Mouse (Mus musculus) frontal cortex, postnatal 36 days (tissue): ENCODE results near the gene Necap2.
A peak's percentile ranks its signal among the peaks of the same experiment; 100 is the strongest.

Source experiments
- DNase-seq, 2 experiments: peaks; one replicate each; pipeline ENCODE4 v3.0.0; 2022; ENCODE audit warnings: low spot score in 2 of 2

Gene Necap2

GRCm38 (mm10) chr4:141073661-141074060, 4.5 kb downstream of the Necap2 start:
- DNase-seq: peak; percentile 73 to 86

GRCm38 (mm10) chr4:141072502-141072901, 5.7 kb downstream of the Necap2 start:
- DNase-seq: no peak

- DNase-seq: no peak
Observed at GRCm38 (mm10) chr4:141069731-141070130, 8.4 kb downstream of the Necap2 start.

DNA sequence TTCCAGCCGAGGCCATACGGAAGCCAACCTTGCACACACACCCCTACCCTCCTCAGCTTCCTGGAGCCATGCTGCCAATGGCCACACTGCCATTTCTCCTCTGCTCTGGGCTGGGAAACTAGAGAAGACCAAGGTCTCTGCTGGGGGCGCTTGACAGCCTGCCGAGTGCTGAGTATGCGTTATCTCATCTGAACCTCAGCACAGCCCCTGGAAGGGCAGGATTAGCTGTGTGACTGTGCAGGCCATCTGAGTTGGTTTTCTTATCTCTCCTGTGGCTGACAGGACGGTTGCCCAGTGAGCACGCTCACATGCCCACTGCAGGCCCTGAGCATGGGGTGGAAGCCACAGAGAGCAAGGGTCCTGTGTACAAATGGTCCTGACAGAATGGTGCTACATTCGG, 9.5 kb downstream of the Necap2 start:
- DNase-seq: no peak

GRCm38 (mm10) chr4:141067516-141068046, 10.6 kb downstream of the Necap2 start:
- no peak for DNase-seq

- DNase-seq: no peak
Observed at GRCm38 (mm10) chr4:141066709-141067515, 11.2 kb downstream of the Necap2 start.

GRCm38 (mm10) chr4:141065123-141065522, 13.0 kb downstream of the Necap2 start:
- peak in 1 of 2 experiments; percentile 88 for DNase-seq

GRCm38 (mm10) chr4:141064104-141064659, 14.0 kb downstream of the Necap2 start:
- no peak for DNase-seq

DNA sequence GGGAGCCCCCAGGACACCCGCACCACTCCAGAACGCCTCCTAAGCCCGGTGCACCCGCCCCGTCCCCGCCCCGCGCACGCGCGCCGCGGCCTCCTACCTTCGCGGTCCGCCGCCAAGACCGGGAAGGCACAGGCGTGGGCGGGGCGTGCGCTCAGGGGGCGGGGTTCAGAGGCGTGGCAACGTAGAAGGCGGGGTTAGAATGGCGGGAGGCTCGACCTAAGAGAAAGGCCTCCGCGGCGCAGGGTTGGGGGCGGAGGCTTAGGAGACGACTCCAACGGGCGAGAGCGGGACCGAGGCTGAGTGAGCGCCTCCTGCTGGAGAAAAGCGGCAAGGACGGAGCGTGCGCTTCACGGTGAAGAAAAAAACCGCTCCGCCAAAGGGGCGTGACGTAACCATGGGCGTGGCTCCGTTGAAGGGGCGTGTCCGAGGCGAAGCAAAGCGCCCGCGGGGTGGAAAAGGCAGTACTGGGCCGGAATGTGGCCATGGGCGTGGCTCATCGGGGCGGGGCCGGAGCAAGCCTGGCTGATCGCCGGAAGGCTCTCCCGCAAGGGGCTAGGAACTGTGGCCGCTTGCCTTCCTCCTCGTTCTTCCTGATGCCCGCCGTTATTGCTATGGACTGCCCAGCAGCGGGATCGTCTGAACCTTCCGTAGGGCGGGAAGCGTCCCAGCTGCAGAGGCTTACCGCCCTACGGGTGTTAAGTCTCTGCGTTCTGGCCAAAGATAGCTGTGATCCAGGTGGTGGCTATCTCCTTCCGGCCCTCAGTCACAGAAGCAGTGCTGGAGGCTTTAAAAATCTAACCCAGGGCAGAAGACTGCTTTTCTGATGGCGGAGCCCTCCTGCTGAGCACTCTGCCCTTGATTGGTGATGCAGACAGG, 17.5 kb downstream of the Necap2 start, which contains the start of gene Crocc:
Gene Crocc, minus strand, starts transcription at position 125 of the 876 bp plus-strand sequence.
- DNase-seq: peak; percentile 99

DNA sequence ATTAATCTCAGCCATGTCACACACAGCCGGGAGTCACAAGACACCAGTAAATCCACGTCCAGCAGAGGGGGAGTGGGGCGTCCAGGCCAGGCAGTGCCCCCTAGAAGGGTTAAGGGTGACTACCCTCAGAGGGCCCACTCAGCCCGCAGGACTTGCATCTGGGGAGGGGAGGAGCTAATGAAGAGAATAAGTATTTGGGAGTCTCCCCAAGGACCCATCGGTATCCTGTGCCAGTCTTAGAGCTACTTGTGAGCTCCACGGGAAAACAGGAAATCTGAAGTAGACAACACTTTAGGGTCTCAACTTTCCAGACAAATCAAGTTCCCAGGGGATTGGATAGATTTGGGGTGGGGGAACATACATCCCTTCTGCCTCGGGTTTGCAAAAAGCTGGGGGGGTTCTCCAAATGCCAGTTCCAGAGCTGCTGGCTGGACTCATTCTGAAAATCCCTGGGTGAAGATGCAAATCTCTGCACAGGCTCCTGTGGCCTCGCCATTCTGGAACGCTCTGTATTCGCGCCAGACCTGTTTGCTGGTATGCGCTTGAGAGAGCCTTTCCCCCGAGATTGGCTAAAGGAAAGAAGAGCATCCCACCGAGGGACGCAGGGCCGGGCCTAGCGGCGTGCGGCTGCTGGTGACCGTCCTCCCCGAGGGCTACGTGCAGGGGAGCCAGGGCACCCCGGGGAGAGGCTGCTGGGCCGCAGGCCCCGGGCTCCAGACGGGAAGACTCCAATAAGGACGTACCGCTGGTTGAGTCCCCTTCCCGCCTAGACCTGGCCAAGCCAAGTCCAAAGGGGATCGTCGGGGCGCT, 18.3 kb downstream of the Necap2 start:
- DNase-seq: no peak

DNA sequence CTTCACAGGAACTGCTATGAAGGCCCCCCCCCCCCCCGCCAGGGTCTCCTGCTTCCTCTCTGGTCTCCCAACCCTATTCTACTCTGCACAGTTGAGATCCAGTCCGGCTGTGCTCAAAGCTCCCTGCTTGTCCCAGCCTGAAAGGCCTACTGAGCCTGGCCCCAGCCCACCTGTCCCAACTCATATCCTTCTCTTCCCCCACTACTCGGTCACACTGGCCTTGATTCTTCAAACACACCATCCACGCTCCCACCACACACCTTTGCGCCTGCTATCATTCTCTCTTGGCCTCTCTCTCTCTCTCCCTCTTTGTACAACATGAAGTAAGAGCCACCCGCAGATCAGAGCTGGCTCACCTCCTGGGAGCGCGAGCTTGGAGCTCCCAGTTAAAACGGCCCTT, 19.3 kb downstream of the Necap2 start:
- DNase-seq: no peak

GRCm38 (mm10) chr4:141056970-141057369, 21.2 kb downstream of the Necap2 start:
- DNase-seq: no peak

DNA sequence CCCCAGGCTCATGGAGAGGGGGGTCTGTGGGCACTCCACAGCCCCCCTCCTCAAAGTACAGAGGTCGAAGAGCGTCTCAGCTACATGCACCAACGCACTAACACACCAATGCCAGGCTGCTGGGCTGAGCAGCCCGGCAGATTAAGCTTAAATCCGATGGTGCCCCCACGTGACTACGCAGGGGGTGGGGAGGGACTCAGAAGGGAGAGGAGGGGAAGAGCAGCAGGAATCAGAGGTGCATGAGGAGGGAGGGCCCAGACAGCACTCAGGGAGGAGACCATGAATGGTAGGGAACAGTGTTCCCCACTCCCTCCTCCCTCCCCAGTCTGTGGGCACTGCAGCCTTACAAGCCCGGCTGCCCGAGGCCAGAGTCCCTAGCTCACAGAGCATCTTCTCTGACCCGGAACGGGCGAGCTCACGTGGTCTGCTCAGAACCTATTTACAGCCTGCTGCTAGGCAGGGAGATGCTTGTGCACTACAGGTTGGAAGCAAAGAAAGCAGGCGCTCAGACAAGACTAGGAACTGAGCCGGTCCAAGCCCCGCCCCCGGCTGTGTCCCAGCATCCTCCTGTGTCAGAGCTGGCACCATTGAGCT, 24.5 kb downstream of the Necap2 start:
- DNase-seq: peak; percentile 69 to 83

- no peak for DNase-seq
Observed at GRCm38 (mm10) chr4:141053138-141053537, 25.0 kb downstream of the Necap2 start.

GRCm38 (mm10) chr4:141052442-141052841, 25.7 kb downstream of the Necap2 start:
- DNase-seq: no peak

GRCm38 (mm10) chr4:141049476-141049835, 28.7 kb downstream of the Necap2 start:
- no peak for DNase-seq

- no peak for DNase-seq
Observed at GRCm38 (mm10) chr4:141048810-141049475, 29.2 kb downstream of the Necap2 start.

DNA sequence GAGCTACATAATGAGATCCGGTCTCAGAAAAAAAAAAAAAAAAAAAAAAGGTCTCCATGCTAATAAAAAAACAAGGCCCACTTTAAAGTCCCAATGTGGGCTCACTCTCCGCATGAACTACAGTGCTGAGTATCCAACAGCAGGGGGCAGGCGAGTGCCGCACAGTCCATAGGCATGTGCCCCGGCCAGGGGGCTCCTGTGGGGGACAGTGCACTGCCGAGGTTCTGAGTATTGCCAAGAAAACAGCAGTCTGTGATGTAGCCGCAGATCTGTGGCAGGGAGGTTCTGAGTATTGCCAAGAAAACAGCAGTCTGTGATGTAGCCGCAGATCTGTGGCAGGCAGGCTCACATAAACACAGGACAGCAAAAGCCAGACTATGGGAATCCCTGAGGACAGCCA, 33.3 kb downstream of the Necap2 start:
- peak in 1 of 2 experiments; percentile 45 for DNase-seq

- no peak for DNase-seq
Observed at GRCm38 (mm10) chr4:141041117-141041516, 37.0 kb downstream of the Necap2 start.
